Mouse (Mus musculus): ENCODE results near the gene Sparcl1.

GRCm38 (mm10) chr5:104103171-104103570, 10.4 kb downstream of the Sparcl1 start:
- no peak for TF ChIP-seq POLR2A (IDR thresholded peaks at IDR 0.05; ENCODE audit: borderline replicate concordance, low read depth, low read length)
- TF ChIP-seq CTCF (IDR thresholded peaks at IDR 0.05; ENCODE audit: low read depth, low read length), result no peak

Measured in bone marrow macrophage, adult 2 months (primary cell).